Mouse (Mus musculus) adrenal gland, adult 8-10 months (tissue): Measurements from ENCODE around the gene Lrrc17. TPM values are rescaled to one million over a fixed set of nuclear protein-coding genes. Genes with fewer than 3 reads are reported as not detected.

Experiments
- DNase-seq: peaks from one replicate; pipeline ENCODE4 v3.0.0; 2022
- total RNA-seq, 4 experiments: library from RNA; stranded (reverse); gene quantifications; 2 replicates each; pipeline ENCODE4 v1.2.4; 2022

The Lrrc17 gene
- 1 to 10 TPM; 3.5 to 5.0 (median 3.9) TPM for total RNA-seq

- no peak for DNase-seq
These were observed at the start of gene Lrrc17 for GRCm38 (mm10) chr5:21543409-21544201. Gene Lrrc17, plus strand, starts transcription at chr5:21543559.

GRCm38 (mm10) chr5:21494781-21495180 lies 48.6 kb upstream of the Lrrc17 start:
- no peak for DNase-seq

- no peak for DNase-seq
These were observed 47.0 kb upstream of the Lrrc17 start for GRCm38 (mm10) chr5:21496321-21496720.

GRCm38 (mm10) chr5:21496881-21497280 lies 46.5 kb upstream of the Lrrc17 start:
- DNase-seq: no peak

- no peak for DNase-seq
These were observed 44.9 kb upstream of the Lrrc17 start for GRCm38 (mm10) chr5:21498490-21498889.

GRCm38 (mm10) chr5:21498925-21499324 lies 44.4 kb upstream of the Lrrc17 start:
- DNase-seq: no peak

GRCm38 (mm10) chr5:21500133-21500532 lies 43.2 kb upstream of the Lrrc17 start:
- no peak for DNase-seq

GRCm38 (mm10) chr5:21500941-21501340 lies 42.4 kb upstream of the Lrrc17 start:
- DNase-seq: no peak

GRCm38 (mm10) chr5:21502936-21503610 lies 40.3 kb upstream of the Lrrc17 start:
- DNase-seq: no peak

GRCm38 (mm10) chr5:21505159-21505558 lies 38.2 kb upstream of the Lrrc17 start:
- DNase-seq: no peak

GRCm38 (mm10) chr5:21506887-21507286 lies 36.5 kb upstream of the Lrrc17 start:
- DNase-seq: no peak

GRCm38 (mm10) chr5:21509801-21510200 lies 33.6 kb upstream of the Lrrc17 start:
- DNase-seq: no peak

- no peak for DNase-seq
These were observed 30.0 kb upstream of the Lrrc17 start for GRCm38 (mm10) chr5:21513363-21513762.

- DNase-seq: no peak
These were observed 25.8 kb upstream of the Lrrc17 start for GRCm38 (mm10) chr5:21517562-21517961.

GRCm38 (mm10) chr5:21518207-21518606 lies 25.2 kb upstream of the Lrrc17 start:
- no peak for DNase-seq

- DNase-seq: no peak
These were observed 24.2 kb upstream of the Lrrc17 start for GRCm38 (mm10) chr5:21519166-21519565.

GRCm38 (mm10) chr5:21526835-21527485 lies 16.4 kb upstream of the Lrrc17 start:
- DNase-seq: no peak

GRCm38 (mm10) chr5:21527488-21527911 lies 15.9 kb upstream of the Lrrc17 start:
- DNase-seq: no peak

GRCm38 (mm10) chr5:21528068-21528842 lies 15.1 kb upstream of the Lrrc17 start:
- no peak for DNase-seq

- no peak for DNase-seq
These were observed 14.1 kb upstream of the Lrrc17 start for GRCm38 (mm10) chr5:21529110-21529720.

GRCm38 (mm10) chr5:21532126-21532525 lies 11.2 kb upstream of the Lrrc17 start:
- no peak for DNase-seq

- DNase-seq: peak; percentile 45
These were observed 10.4 kb upstream of the Lrrc17 start for GRCm38 (mm10) chr5:21532921-21533320.
